In the genomic region with DNA sequence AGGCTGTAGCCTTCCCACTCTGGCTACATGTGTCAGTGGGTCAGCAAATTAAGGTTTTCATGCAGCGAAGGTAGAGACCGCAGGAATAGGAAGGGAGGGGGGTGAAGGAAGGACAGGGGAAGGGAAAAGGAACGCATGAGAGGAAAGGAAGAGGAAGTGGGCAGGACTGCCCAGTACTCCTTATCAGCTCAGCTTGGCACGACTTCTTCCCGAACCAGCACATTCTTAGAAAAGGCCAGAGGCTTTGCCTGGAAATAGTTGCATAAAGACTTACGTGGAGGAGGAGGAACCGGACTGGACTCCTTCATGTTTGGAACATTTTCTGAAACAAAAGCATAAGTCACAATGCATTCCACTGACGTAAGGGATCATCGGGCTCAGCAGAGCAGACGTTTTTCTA, we compare ENCODE assay signal across 14 mouse cellular contexts.
DNase-seq lines count a peak whose midpoint lies in the region; ATAC-seq and TF ChIP-seq lines count a peak whose summit lies in the region.
"Had no signal": no experiment of that assay in that cellular context is flagged by ENCODE, and none has a peak within 500 bp of the region (broad histone marks: within the 10 kb centered on the region; RNA-seq: fewer than 3 reads in every experiment).

No protein-coding gene starts in this region.

- WGBS in liver, embryonic 12.5 days (ENCODE audit: insufficient replicate concordance), result 48% methylated on average over 10 of the region's 10 CpGs
- 38% methylated on average over 10 of the region's 10 CpGs for WGBS in liver, embryonic 14.5 days (ENCODE audit: insufficient replicate concordance)

- H3K4me2 ChIP-seq in liver, embryonic 12.5 days, result no peak overlapping the region
- H3K4me2 ChIP-seq in liver, embryonic 14.5 days (ENCODE audit: low read depth), result no peak overlapping the region
- H3K4me2 ChIP-seq: embryonic facial prominence, embryonic 13.5 days; hindbrain, embryonic 15.5 days; limb, embryonic 12.5 days had no signal

- H3K9ac ChIP-seq in liver, embryonic 12.5 days, result no peak overlapping the region
- no peak overlapping the region for H3K9ac ChIP-seq in liver, embryonic 14.5 days (replicated peaks)
- H3K9ac ChIP-seq: embryonic facial prominence, embryonic 13.5 days; hindbrain, embryonic 15.5 days; limb, embryonic 12.5 days had no signal

- H3K36me3 ChIP-seq in liver, embryonic 12.5 days, result peaks cover 24% of the 10 kb centered on the region
- H3K36me3 ChIP-seq in liver, embryonic 14.5 days (replicated peaks; ENCODE audit: control insufficient read depth, insufficient read depth, low read depth), result no peaks in the 10 kb centered on the region
- no peaks in the 10 kb centered on the region for H3K36me3 ChIP-seq in megakaryocyte, embryonic 14.5 days (replicated peaks; ENCODE audit: low read length)
- H3K36me3 ChIP-seq: hindbrain, embryonic 15.5 days had no signal

- 0 out of 2 replicates have a peak overlapping the region, but pooled peaks have one; percentile 10 for H3K27ac ChIP-seq in liver, embryonic 12.5 days
- no peak overlapping the region for H3K27ac ChIP-seq in liver, embryonic 14.5 days
- H3K27ac ChIP-seq: embryonic facial prominence, embryonic 13.5 days; hindbrain, embryonic 15.5 days; limb, embryonic 12.5 days had no signal

- H3K4me1 ChIP-seq in liver, embryonic 12.5 days, result peaks cover 34% of the 10 kb centered on the region
- H3K4me1 ChIP-seq in liver, embryonic 14.5 days (replicated peaks; ENCODE audit: control insufficient read depth in 2 of 2, insufficient read depth in 2 of 2, low read length in 1 of 2), result peaks cover 5 to 7% of the 10 kb centered on the region in 2 experiments; a peak in 3 of 4 replicates
- peaks cover 31% of the 10 kb centered on the region for H3K4me1 ChIP-seq in megakaryocyte, embryonic 14.5 days
- H3K4me1 ChIP-seq: hindbrain, embryonic 15.5 days had no signal

- H3K9me3 ChIP-seq in liver, embryonic 12.5 days (replicated peaks), result no peaks in the 10 kb centered on the region
- no peaks in the 10 kb centered on the region for H3K9me3 ChIP-seq in liver, embryonic 14.5 days (ENCODE audit: control insufficient read depth, low read length)
- H3K9me3 ChIP-seq in megakaryocyte, embryonic 14.5 days, result no peaks in the 10 kb centered on the region
- H3K9me3 ChIP-seq: embryonic facial prominence, embryonic 13.5 days; hindbrain, embryonic 15.5 days; limb, embryonic 12.5 days had no signal

- H3K27me3 ChIP-seq in liver, embryonic 12.5 days (replicated peaks), result no peaks in the 10 kb centered on the region
- H3K27me3 ChIP-seq in liver, embryonic 14.5 days (ENCODE audit: control insufficient read depth, insufficient read depth, low read length), result no peaks in the 10 kb centered on the region
- H3K27me3 ChIP-seq in megakaryocyte, embryonic 14.5 days (replicated peaks), result no peaks in the 10 kb centered on the region
- H3K27me3 ChIP-seq: embryonic facial prominence, embryonic 13.5 days; hindbrain, embryonic 15.5 days; limb, embryonic 12.5 days had no signal

- no peak for TF ChIP-seq EP300 in liver, embryonic 14.5 days (IDR thresholded peaks at IDR 0.05; ENCODE audit: low read depth)

- no peak overlapping the region for H3K4me3 ChIP-seq in liver, embryonic 12.5 days
- no peak overlapping the region for H3K4me3 ChIP-seq in liver, embryonic 14.5 days (ENCODE audit: insufficient read depth in 1 of 2, low read depth in 2 of 2, low read length in 2 of 2)
- peak overlapping the region; percentile 43 for H3K4me3 ChIP-seq in megakaryocyte, embryonic 14.5 days (replicated peaks)
- H3K4me3 ChIP-seq: embryonic facial prominence, embryonic 13.5 days; hindbrain, embryonic 15.5 days; limb, embryonic 12.5 days had no signal

- no peak for ATAC-seq in liver, embryonic 12.5 days
- peak; percentile 57; the same call in 1 of the 2 replicates for ATAC-seq in erythroid progenitor cell, adult 5-6 weeks (replicated peaks; ENCODE audit: low FRiP score, poor library complexity, severe bottlenecking)
- ATAC-seq in liver, embryonic 14.5 days (ENCODE audit: insufficient read depth), result peak; percentile 39; the same call in 1 of the 2 replicates
- ATAC-seq: midbrain, embryonic 16.5 days had no signal

- no peak for TF ChIP-seq CTCF in liver, embryonic 14.5 days (IDR thresholded peaks at IDR 0.05; ENCODE audit: low read depth)

- DNase-seq in liver, result no peak
- no peak for DNase-seq in liver, embryonic 14.5 days (ENCODE audit: low read depth in 3 of 3, low spot score in 3 of 3)
- no peak for DNase-seq in cerebellum, adult 9-10 months
- no peak for DNase-seq in cerebellum, adult 8-10 months
- DNase-seq in left cerebral cortex, adult 18-20 months (ENCODE audit: low spot score in 2 of 2), result no peak
- DNase-seq: cerebellum, adult 11 months; thymus, postnatal 36 days had no signal
